Mouse (Mus musculus) ES-E14 (cell line): ENCODE data around the gene Ltbp1. TPM values are rescaled to one million over a fixed set of nuclear protein-coding genes. Genes with fewer than 3 reads are reported as not detected.

Experiments used
- DNase-seq: peaks from one replicate; pipeline ENCODE4 v3.0.0-alpha.2; 2013; ENCODE audit warnings: low read depth, low spot score
- H3K27ac ChIP-seq: 2 replicates; pipeline ENCODE4 v1.5.1; 2012; ENCODE audit warnings: low read depth, mild to moderate bottlenecking, low read length, moderate library complexity, mixed read lengths; ENCODE audit not compliant: poor library complexity, insufficient read depth, severe bottlenecking
- H3K36me3 ChIP-seq: 2 replicates; pipeline ENCODE4 v1.6.1; 2012; ENCODE audit warnings: mild to moderate bottlenecking, low read length, moderate library complexity, mixed read lengths; ENCODE audit not compliant: control insufficient read depth, poor library complexity, insufficient read depth, severe bottlenecking
- H3K4me1 ChIP-seq, 2 experiments: fragments of 150-350 bp in 1 of 2; sonication (generic) in 1 of 2; 2 replicates each; pipeline ENCODE4 v1.6.1; 2012; ENCODE audit warnings: low read length in 2 of 2, mild to moderate bottlenecking in 1 of 2, mixed read lengths in 1 of 2; ENCODE audit not compliant: control insufficient read depth in 2 of 2, insufficient read depth in 2 of 2, poor library complexity in 1 of 2
- H3K4me3 ChIP-seq, 2 experiments: fragments of 150-350 bp in 1 of 2; sonication (generic) in 1 of 2; 2 replicates each; pipeline ENCODE4 v1.5.1; 2012; ENCODE audit warnings: low read length in 2 of 2, low read depth in 1 of 2, mild to moderate bottlenecking in 1 of 2, mixed read lengths in 1 of 2; ENCODE audit not compliant: insufficient read depth in 1 of 2, poor library complexity in 1 of 2, severe bottlenecking in 1 of 2
- H3K9ac ChIP-seq: 2 replicates; pipeline ENCODE4 v1.6.1; 2012; ENCODE audit warnings: low read depth, mild to moderate bottlenecking, low read length, mixed read lengths; ENCODE audit not compliant: poor library complexity, insufficient read depth, severe bottlenecking
- H3K9me3 ChIP-seq: fragments of 150-350 bp; sonication (generic); 2 replicates; pipeline ENCODE4 v1.6.1; 2012; ENCODE audit warnings: low read depth, mild to moderate bottlenecking, low read length; ENCODE audit not compliant: control insufficient read depth, insufficient read depth
- CHD2 ChIP-seq: IDR thresholded peaks from 2 replicates; pipeline ENCODE4 v1.6.1; 2014; ENCODE audit warnings: mild to moderate bottlenecking, low read depth, low read length, inconsistent platforms
- HCFC1 ChIP-seq: IDR thresholded peaks from 2 replicates; pipeline ENCODE4 v1.6.1; 2012; ENCODE audit warnings: low read length, inconsistent platforms, borderline replicate concordance; ENCODE audit not compliant: insufficient read depth
- MAFK ChIP-seq: IDR thresholded peaks from 2 replicates; pipeline ENCODE4 v1.6.1; 2014; ENCODE audit warnings: mild to moderate bottlenecking, low read depth, low read length, inconsistent platforms; ENCODE audit not compliant: insufficient read depth
- ZC3H11A ChIP-seq: IDR thresholded peaks from 2 replicates; pipeline ENCODE4 v1.6.1; 2012; ENCODE audit warnings: low read depth, mild to moderate bottlenecking, inconsistent platforms, low read length, borderline replicate concordance
- ZNF384 ChIP-seq: IDR thresholded peaks from 2 replicates; pipeline ENCODE4 v1.6.1; 2012; ENCODE audit warnings: low read depth, low read length, inconsistent platforms
- in situ Hi-C, 2 experiments: fragments of 600-800 bp; cut with MboI; formaldehyde crosslinking; loops; one replicate each; pipeline ENCODE4 v1.15.1; 2025; ENCODE audit warnings: low sequenced_read_pairs in 2 of 2, inconsistent platforms in 1 of 2; ENCODE audit not compliant: unreplicated experiment in 2 of 2
- total RNA-seq: library from RNA; depleted of rRNA; stranded (reverse); fragments of 300-350 nt; gene quantifications from 2 replicates; pipeline ENCODE4 v1.2.3, GENCODE M21; 2012

The Ltbp1 gene
- total RNA-seq, 1 experiment, result 25.2 TPM

- Histone ChIP-seq H3K36me3 (no peaks in the 10 kb centered on the region), H3K9ac (no peak overlapping the region), H3K27ac (no peak overlapping the region), H3K4me3 (0 out of 4 replicates have a peak overlapping the region, but pooled peaks of 1 of the 2 experiments have one; percentile 17), H3K9me3 (no peaks in the 10 kb centered on the region), H3K4me1 (peaks cover 1 to 2% of the 10 kb centered on the region in 2 experiments; a peak in 1 of 4 replicates)
- in situ Hi-C loops, result no loop called here
- DNase-seq, result no peak
- TF ChIP-seq CHD2 (no peak), ZC3H11A (no peak), MAFK (no peak)
These were observed 83.4 kb downstream of the Ltbp1 start for GRCm38 (mm10) chr17:75088727-75089126.

DNA sequence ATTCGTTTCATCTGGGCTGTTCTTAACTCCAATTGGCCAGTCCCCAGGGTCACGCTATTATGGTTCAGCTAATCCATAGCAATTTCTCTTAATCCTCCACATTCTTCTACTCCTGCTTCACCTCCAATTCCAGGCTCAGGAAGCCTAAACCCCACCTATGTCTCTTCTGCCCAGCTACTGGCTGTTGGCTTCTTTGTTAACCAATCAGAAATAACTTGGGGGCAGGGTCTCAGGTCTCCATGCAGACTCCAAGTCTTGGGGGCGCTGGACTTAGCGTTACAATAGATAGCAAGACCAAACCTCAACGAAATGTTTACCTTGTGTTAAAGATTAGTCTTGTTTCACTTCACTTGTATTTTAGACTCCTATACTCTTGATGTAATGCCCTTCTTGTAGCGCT is 85.2 kb downstream of the Ltbp1 start:
- in situ Hi-C loops, result no loop called here
- no peak for TF ChIP-seq MAFK
- TF ChIP-seq CHD2, result no peak
- TF ChIP-seq ZNF384, result no peak
- TF ChIP-seq ZC3H11A, result no peak
- no peak for TF ChIP-seq HCFC1
- Histone ChIP-seq H3K9me3 (no peaks in the 10 kb centered on the region), H3K36me3 (no peaks in the 10 kb centered on the region), H3K9ac (no peak overlapping the region), H3K27ac (no peak overlapping the region), H3K4me1 (peaks cover 1 to 2% of the 10 kb centered on the region in 2 experiments; a peak in 1 of 4 replicates), H3K4me3 (no peak overlapping the region)
- DNase-seq, result no peak

- no peak for DNase-seq
- Histone ChIP-seq H3K27ac (no peak overlapping the region), H3K4me1 (peaks cover under 1 to 2% of the 10 kb centered on the region in 2 experiments; a peak in 1 of 4 replicates), H3K4me3 (no peak overlapping the region), H3K9me3 (no peaks in the 10 kb centered on the region), H3K36me3 (no peaks in the 10 kb centered on the region), H3K9ac (no peak overlapping the region)
- in situ Hi-C loops, result no loop called here
- TF ChIP-seq HCFC1 (no peak), MAFK (no peak)
These were observed 88.2 kb downstream of the Ltbp1 start for GRCm38 (mm10) chr17:75093563-75093962.

GRCm38 (mm10) chr17:75094591-75094990 is 89.2 kb downstream of the Ltbp1 start:
- Histone ChIP-seq H3K9me3 (no peaks in the 10 kb centered on the region), H3K9ac (no peak overlapping the region), H3K4me3 (no peak overlapping the region), H3K36me3 (no peaks in the 10 kb centered on the region), H3K4me1 (0 out of 4 replicates have a peak, but pooled peaks cover 0 to 2% of the 10 kb centered on the region in 2 experiments), H3K27ac (no peak overlapping the region)
- in situ Hi-C loops, result no loop called here
- TF ChIP-seq MAFK (no peak), ZC3H11A (no peak), HCFC1 (no peak), ZNF384 (no peak), CHD2 (no peak)
- no peak for DNase-seq

GRCm38 (mm10) chr17:75096727-75097126 is 91.4 kb downstream of the Ltbp1 start:
- Histone ChIP-seq H3K4me3 (no peak overlapping the region), H3K36me3 (no peaks in the 10 kb centered on the region), H3K27ac (no peak overlapping the region), H3K9ac (no peak overlapping the region), H3K4me1 (no peaks in the 10 kb centered on the region), H3K9me3 (no peaks in the 10 kb centered on the region)
- no peak for DNase-seq
- in situ Hi-C loops, result no loop called here
- TF ChIP-seq ZC3H11A (no peak), HCFC1 (no peak), ZNF384 (no peak), CHD2 (no peak), MAFK (no peak)
